Mouse (Mus musculus) A20 (cell line): ENCODE measurements around the gene Gna14.

Experiments used
- DNase-seq: peaks from one replicate; pipeline ENCODE4 v3.0.0-alpha.2; 2011; ENCODE audit warnings: low read depth, low spot score

Gna14 gene

DNA sequence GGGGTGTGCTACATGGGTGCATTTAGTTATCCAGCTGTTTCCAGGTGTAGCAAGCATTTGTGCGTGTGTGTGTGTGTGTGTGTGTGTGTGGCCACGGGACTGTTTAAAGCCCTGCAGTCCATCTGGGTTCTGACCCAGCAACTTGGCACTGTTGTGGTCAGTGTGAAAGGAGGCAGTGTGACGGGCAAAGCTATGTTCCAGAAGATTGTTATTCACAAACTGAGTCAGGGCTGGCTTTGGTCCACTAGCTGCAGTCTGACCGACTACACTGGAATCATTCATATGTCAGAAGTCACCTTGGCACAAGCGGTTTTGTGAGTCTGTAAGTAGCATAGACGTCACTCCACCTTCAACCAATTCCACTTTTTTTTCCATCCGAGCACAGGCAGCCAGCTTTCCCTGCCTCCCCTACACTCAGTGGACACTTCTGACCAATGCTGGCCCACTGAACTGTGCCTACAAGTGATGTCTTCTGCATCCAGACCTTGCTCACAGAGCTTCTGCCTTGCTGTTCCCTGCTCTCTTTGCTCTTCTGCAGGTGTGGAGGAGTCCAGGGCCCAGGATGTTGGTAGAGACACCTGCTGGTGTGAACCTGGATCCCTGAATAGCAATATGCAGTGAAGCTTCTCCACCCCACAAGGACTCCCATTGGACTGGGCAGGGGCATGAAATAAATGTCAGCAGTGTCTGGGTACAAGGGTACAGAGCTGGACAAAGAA lies 157.9 kb downstream of the Gna14 start:
- no peak for DNase-seq

DNA sequence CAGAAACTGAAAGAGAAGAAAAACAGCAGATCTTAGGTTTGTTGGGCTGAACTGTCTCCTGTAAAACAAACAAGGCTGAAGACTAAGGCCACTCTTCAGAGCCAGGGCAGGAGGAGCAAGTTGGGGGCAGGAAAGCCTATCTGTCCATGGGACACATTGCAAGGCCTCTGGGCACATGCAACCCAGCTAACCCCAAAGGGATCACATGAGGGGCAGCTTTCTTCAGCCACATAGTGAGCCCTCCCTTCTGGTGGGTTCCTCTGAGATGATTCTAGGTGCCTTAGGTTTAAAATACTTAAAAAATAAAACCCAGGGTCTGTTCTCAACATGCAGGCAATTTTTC lies 158.4 kb downstream of the Gna14 start:
- no peak for DNase-seq

- no peak for DNase-seq
Measured at GRCm38 (mm10) chr19:16597216-16597615, 161.7 kb downstream of the Gna14 start.

DNA sequence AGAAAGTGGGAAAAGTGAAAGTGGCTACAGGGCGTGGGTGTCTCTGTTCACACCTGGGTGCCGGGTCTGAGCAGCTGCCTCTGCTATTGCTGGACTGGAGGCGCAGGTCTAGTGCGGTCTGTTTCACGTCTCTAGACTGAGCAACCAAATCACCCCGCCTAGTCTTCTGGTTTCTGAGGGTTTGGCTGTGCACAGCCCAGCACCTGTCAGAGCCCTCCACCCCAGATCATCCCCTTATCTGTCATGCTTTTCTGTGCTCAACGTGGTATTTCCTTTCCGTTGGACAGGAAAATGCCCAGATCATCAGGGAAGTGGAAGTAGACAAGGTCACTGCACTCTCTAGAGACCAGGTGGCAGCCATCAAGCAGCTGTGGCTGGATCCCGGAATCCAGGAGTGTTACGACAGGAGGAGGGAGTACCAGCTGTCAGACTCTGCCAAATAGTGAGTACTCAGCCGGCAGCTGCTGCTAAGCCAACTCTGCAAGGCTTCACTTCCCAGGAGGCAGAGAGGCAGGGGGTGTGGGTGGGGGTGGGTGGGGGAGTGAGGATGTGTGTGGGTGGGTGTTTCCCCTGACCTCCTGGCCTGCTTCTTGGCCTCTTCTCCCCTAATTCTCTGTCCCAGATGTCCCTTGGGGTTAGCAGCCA lies 163.2 kb downstream of the Gna14 start:
- peak; percentile 62 for DNase-seq

- DNase-seq, result peak; percentile 76
Measured at GRCm38 (mm10) chr19:16599298-16599970, 163.9 kb downstream of the Gna14 start.

- no peak for DNase-seq
Measured at GRCm38 (mm10) chr19:16602026-16602425, 166.5 kb downstream of the Gna14 start.

- DNase-seq, result no peak
Measured at GRCm38 (mm10) chr19:16607634-16608033, 172.1 kb downstream of the Gna14 start.

DNA sequence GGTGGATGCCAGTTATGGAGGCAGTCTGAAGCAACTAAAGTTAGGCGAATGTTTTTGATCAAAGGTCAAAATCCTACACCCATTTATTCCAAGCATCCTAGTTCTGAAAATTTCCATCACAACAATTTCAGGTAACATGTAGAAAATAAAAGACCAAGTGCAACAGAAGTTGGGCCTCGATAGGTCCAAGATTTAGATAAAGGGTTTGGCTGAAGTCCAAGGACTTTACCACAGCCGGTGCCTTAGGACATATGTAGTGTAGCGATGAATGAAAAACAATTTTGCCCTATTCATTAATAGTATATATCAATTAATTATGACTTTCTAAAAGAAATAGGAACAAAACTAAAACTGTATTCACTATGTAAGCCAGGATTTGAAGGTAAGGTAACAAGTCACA lies 187.6 kb downstream of the Gna14 start:
- no peak for DNase-seq

DNA sequence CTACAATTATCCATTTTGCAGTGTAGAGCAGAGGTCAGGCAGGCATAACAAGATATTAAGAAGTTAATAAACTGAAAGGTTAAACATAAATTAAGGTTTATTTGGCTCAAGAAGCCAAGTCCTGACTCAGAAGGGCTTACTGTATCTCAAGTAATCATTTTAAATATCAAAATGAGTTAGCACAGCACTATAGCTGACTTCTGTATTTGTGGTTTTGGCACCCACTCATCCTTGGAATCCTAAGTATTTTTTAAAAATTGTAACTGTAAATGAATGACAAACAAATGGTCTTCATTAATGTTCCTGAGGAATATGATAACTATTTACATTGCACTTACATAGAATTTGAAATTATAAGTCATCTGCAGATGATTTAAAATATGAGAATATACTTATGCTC lies 189.4 kb downstream of the Gna14 start:
- no peak for DNase-seq

DNA sequence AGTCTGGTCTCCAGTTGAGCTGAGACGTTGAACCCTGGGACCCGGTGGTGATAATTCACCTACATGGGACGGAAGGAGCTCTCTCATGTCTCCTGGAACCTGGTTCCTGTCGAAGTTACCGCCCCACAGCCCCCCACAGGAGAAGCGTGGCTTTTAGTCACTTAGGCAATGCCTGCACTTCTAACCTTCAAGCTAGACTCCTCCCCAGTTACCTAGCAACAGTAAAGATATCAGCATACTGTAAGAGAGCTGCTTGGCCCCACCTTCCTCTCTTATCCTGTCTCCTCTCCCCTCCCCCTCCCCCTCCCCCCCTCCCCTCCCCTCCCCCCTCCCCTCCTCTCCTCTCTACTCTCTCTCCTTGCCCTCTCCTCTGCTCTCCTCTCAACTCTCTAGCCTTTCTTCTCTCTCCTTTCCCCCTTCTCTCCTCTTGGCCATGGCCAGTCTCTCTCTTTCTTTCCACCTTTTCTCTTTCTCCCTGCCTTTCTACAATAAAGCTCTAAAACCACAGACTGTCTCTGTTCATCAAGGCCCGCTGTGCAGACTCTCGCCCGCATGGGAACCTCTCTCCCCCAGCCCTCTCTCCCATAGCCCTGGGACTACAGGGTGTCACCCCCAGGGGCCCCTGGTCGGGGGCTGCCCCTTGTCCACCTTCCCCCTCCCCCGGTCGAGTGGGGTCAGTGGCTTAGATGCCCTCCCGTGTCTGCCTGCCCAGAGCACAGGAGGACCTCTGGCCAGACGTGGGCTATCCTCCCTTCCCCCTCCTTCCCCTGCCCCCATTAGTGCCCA lies 190.2 kb downstream of the Gna14 start:
- DNase-seq, result no peak
